Mouse (Mus musculus) testis, adult 2 months (tissue): ENCODE data around the gene Hnrnpdl.

Source experiments
- CTCF ChIP-seq: fragments of 200-500 bp; IDR thresholded peaks from 2 replicates; pipeline ENCODE4 v1.5.1; 2012; ENCODE audit warnings: low read depth, mild to moderate bottlenecking, inconsistent platforms, low read length, moderate library complexity; ENCODE audit not compliant: control insufficient read depth, insufficient read depth, insufficient replicate concordance
- POLR2A ChIP-seq: fragments of 200-500 bp; IDR thresholded peaks from 2 replicates; pipeline ENCODE4 v1.6.1; 2012; ENCODE audit warnings: low read depth, mild to moderate bottlenecking, inconsistent platforms, low read length, moderate library complexity; ENCODE audit not compliant: control insufficient read depth

DNA sequence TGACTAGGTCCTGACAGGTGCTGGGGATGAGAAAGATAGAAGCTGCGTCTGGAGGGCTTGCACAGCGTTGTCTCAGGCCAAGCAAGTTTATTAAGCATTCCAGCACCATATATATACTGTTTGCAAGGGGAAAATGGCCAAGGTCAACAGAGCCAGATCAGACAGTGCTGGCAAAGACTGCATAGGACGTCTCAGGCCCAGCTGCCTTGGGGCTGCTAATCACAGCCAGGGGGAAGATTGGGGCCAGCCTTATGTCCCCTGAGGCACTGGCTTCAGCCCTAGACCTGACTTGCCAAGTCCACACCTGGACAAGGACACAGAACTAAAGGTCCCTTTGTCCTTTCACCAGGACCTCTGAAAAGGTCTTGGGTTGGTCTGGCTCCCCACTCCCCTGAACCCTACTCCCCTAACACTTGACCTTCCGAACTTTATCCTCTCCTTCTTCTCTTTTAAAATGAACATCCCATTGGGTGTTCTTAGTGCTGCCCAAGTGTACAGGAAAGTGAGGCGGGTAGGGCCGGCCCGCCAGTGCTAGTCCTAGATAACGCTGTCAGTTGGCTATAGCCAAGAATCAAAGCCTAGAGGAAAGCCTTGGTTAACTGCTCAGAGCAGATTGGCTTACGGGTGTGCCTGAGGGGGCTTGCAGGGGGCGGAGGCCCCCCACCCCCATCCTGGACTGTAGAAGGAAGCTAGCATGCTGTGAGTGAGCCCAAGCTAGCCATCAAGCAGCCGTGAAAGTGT lies 15.5 kb upstream of the Hnrnpdl start:
- no peak for TF ChIP-seq CTCF
- TF ChIP-seq POLR2A = no peak
